Mouse (Mus musculus) cerebellum, postnatal 14 days (tissue): ENCODE measurements at regions not wholly inside any gene's neighbourhood (a gene's known extent, or its start where the extent isn't known, plus 50 kb on each side); places are given as distances from the start of the nearest gene placed in this dataset.

ENCODE experiments used
- DNase-seq, 2 experiments: peaks; one replicate each; pipeline ENCODE4 v3.0.0; 2021; ENCODE audit warnings: mixed read lengths in 2 of 2

GRCm38 (mm10) chr10:117579210-117579609 lies 50.1 kb upstream of the Cpm start:
- no peak for DNase-seq

DNA sequence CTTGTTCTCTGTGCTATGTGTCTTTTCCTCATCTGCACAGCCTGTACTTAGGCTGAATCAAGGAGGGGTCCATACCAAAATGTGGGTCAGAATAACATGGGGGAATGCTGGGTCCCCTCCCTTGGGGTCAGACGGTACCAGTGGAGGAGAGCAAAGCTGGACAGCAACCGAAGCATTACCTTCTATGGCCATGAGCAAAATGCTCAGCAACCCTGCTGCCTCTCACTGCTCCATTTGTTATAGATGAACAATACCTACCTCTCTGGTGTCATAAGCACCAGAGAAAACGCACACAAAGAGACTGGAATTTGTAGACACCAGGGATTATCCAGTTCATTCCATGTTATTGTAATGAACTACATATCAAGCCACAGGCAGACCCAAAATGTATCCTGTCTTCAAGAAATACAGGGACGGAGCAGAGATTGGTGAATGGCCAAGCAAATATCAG lies 50.6 kb upstream of the Cpm start:
- no peak for DNase-seq

DNA sequence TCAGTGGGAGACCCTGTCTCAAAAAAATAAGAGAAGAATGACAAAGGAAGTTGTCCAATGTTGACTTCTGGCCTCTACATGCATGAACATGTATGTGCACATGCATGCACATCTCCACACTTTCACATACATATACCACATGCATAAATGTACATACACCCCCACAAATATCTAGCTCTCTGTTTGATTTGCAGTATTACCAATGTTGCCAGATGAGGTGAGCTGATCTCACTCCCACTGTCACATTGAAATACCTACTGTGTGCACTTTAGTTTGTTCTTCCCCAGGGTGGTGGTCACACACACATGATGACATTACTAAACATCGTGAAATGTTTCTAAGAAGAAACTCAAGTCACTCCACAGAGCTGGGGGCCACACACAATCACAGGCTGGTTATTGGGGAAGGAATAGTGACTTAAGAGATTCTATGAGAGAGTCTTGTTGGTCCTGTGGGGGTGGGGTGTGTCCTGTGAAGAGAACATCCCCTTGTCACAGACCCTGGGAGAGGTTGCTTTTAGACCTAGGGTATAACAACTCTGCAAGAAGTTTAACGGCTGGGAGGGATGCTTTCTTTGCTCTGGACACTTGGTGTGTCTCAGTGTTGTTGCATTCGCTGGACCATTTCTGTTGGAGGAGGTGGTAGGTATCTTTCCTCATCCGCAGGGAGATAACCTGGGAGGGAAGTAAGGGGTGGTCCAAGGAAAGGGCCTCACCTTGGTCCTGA lies 51.2 kb upstream of the Cpm start:
- no peak for DNase-seq

GRCm38 (mm10) chr10:117576881-117577730 lies 52.2 kb upstream of the Cpm start:
- no peak for DNase-seq

- no peak for DNase-seq
Measured at GRCm38 (mm10) chr10:117576154-117576859, 53.0 kb upstream of the Cpm start.

GRCm38 (mm10) chr10:117575404-117576153 lies 53.7 kb upstream of the Cpm start:
- no peak for DNase-seq

DNA sequence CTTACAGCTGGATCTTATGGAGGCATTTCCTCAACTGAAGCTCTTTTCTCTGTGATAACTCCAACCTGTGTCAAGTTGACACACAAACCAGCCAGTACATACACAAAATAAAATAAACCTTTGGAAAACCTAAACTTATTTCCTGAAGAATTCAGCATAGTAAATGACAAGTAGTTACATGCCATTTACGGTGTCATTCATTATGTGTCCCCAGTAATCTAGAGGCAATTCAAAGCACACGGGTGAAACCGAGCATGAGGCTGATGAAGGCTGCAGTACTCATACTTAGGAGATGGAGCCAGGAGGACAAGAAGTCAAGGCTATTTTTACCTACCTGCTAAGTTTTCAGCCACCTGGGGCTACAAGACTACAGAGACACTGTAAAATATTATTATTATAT lies 54.4 kb upstream of the Cpm start:
- no peak for DNase-seq

GRCm38 (mm10) chr10:117574056-117574727 lies 55.1 kb upstream of the Cpm start:
- no peak for DNase-seq

DNA sequence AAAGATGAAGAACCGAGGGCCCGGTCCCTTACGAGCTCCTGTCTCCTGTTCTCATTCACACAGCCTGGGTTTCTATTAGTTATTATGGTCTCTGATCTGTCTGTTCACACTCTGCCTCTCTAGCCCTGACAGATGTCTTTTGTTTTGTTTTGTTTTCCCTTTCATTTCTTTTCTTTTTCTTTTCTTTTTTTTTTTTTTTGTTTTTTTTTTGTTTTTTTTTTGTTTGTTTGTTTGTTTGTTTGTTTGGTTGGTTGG lies 55.8 kb upstream of the Cpm start:
- DNase-seq, result no peak

DNA sequence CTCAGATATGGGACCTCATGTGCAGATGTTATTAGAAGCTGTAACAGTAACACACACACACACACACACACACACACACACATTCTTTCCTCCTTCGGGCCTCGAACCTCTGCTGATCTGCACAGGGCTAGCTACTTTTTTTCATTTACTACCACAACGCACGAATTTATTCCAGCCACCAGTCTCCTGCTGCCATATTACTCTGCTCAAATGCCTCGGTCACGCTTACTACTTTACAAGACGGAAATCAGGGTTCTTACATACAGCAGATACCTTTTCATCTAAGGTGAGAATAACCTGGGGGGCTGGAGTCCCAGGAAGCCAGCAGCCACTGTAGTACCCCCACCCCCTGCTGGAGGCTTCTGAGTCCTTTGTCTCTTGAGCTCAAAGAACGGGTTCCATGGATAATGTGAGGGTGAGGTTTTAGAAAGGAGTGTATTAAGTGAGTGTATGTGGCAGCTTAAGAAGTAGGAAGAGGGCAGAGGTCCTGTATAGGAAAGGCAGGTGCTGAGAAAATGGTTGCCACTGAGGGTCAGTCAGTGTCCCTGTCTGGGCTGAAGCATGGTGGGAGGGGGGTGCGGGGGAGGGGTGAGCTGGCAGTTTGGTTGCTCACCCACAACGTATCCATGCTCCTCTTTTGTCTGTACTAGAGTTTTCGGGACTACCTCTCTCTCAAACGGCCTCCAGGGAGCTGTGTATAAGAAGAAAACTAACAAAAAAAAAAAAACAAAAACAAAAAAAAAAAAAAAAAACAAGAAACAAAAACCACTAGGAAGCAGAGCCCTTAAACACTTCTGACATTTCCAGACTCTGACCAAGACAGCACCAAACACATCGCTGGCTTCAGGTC lies 56.3 kb upstream of the Cpm start:
- DNase-seq, result no peak

GRCm38 (mm10) chr10:117571891-117572573 lies 57.3 kb upstream of the Cpm start:
- peak in 1 of 2 experiments; percentile 22 for DNase-seq

DNA sequence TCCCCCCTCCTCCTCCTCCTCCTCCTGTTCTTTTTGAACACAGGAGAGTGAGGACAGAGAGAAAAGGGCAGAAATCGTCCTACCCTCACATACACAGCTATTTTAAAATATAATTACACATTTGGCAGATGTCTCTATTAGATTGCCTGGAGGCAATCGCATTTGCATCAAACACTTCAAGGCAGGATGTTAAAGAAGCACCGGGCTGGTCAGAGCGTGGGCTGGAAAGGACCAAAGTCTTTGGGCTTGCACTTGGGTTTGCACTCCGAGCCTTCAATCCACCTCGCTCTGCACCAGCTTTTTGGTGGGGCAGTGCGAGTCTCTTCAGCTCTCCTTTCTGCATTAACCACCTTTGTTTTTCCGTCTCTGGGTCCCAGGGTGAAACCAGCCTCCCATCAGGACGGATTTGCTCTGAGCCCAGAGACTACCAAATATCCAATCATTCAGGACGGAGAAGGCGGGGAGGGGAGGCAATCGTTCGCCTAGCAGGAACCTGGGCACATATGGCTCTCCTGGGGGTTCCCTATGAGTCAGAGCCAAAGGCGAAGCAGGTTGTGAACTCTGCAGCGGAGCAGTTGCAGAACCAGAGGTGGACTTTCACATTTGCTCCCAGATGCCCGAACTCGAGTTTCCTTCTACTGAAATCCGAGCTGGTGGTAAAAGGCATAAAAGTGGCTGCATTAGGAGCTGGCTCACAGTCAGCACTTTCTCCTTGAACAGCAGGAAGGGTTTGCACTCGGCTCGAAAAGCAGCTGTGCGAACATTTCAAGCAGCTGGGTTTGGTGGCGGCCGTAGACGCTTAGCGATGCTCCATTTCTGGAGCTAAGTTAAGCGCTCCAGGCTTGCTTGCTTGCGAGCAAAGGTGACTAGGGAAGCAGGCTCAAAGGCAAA lies 58.1 kb upstream of the Cpm start:
- peak in 1 of 2 experiments; percentile 10 for DNase-seq

GRCm38 (mm10) chr10:117570091-117570970 lies 59.0 kb upstream of the Cpm start:
- DNase-seq, result no peak

- DNase-seq, result no peak
Measured at GRCm38 (mm10) chr10:117569301-117570079, 59.8 kb upstream of the Cpm start.

DNA sequence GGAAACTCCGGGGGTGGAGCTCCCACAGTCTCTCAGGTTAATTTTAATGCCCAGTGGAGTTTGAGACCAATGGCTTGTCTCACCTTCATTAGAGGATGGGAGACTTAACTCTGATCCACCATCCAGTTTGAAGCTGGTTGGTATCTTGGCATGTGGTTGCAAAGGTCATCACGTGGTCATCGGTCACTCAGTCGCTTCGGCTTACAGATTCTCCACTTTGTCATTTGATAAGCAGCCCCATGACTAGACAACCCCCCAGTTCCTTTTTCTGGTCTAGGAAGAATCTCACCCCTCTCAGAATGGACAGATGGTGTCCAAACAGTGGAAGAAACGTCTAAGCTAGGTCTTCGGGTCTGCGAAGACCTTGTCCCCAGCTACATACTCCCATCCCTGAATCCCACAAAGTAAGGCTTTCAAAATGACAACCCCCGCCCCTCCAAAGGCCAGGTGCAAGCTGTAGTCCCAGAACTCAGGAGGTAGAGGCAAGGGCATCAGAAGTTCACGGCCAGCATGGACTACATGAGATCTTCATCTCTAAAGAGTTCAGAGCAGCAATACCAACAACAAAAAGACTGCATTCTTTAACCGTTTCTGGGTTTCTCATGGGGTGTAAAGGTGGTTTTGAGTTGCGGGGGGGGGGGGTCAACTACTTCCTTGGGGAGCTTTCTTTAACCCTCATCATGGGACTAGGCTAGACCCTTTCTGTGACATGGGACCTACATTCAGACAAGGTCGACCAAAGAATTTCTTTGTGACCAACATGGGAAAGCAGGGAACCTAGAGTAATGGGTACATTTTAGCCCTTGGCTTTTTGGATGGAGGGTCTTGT lies 60.6 kb upstream of the Cpm start:
- DNase-seq, result no peak

DNA sequence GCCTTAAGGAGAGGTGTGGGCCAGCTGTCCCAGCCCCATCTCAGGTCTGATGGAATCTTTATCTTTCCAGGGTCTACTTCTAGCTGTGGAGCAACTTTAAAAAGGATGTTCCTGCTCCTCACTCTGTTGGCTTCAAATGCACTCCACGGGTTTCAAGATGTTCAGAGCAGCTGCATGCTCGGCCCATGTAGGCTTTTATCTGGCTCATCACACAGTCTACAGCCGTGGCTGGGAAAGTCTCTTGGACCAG lies 61.2 kb upstream of the Cpm start:
- DNase-seq, result no peak
